In the genomic region with DNA sequence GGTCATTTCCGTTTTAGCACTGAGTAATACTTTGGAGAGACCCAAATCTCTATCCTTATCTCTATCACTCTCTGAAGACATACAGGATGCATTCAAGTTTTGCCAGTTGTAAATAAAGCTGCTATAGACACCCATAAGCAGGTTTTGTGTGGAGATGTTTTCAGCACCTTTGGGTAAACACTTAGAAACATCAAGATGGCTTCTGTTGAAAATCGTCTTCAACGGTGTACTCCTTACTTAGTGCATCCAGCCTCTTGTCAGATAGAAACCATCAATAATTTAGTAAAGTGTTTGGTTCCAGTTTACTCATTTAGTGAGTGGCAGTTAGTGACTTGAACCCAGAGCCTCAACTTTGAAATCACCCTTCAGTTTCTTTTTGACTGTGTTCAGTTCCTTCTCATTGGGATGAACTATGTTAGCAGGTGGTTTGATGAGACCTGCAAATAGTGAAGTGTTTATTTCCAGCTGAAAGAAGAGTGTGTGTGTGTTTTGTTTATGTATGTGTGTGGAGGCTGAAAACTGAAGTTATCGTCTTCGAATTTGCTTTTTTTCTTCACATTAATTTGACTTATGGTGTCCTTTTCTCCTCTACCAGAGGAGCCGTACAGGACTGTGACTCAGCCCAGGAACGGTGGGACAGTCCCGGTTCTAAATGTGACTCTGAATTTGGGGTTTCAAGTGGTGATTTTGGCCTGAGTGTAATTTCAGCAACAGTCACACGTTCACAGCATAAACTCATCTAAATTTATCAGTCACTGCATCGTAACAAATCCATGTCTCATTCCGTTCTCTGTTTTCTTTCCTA, we compare ENCODE assay signal across 28 mouse cellular contexts.
A peak's percentile ranks its signal among the peaks of the same experiment; 100 is the strongest.
DNase-seq lines count a peak whose midpoint lies in the region; ATAC-seq lines count a peak whose summit lies in the region.
"Had no signal": no experiment of that assay in that cellular context is flagged by ENCODE, and none has a peak within 500 bp of the region (broad histone marks: within the 10 kb centered on the region; RNA-seq: fewer than 3 reads in every experiment).

No protein-coding gene starts in this region.

- H3K27ac ChIP-seq in midbrain, embryonic 11.5 days (ENCODE audit: low read depth, low read length): no peak overlapping the region
- H3K27ac ChIP-seq: forebrain, embryonic 10.5 days; forebrain, embryonic 13.5 days; hindbrain, embryonic 10.5 days; hindbrain, embryonic 13.5 days had no signal

- WGBS in midbrain, embryonic 11.5 days: 92% methylated on average over 11 of the region's 11 CpGs

- no peak overlapping the region for H3K4me3 ChIP-seq in midbrain, embryonic 11.5 days (ENCODE audit: low read depth, low read length)
- H3K4me3 ChIP-seq: forebrain, embryonic 10.5 days; forebrain, embryonic 13.5 days; heart, embryonic 15.5 days; hindbrain, embryonic 10.5 days; hindbrain, embryonic 13.5 days had no signal

- peak; percentile 68 for ATAC-seq in CD4-positive, CD25-positive, alpha-beta regulatory T cell, adult 4 months
- no peak for ATAC-seq in midbrain, embryonic 11.5 days (ENCODE audit: low FRiP score)
- ATAC-seq: forebrain, embryonic 13.5 days; forebrain, embryonic 16.5 days; hindbrain, embryonic 16.5 days; intestine, postnatal 0 days had no signal

- no peaks in the 10 kb centered on the region for H3K36me3 ChIP-seq in midbrain, embryonic 11.5 days (ENCODE audit: control insufficient read depth, insufficient read depth, low read length)
- H3K36me3 ChIP-seq: forebrain, embryonic 10.5 days; heart, embryonic 15.5 days; hindbrain, embryonic 10.5 days; hindbrain, embryonic 13.5 days had no signal

- no peaks in the 10 kb centered on the region for H3K27me3 ChIP-seq in midbrain, embryonic 11.5 days (ENCODE audit: control insufficient read depth, insufficient read depth, low read length)
- H3K27me3 ChIP-seq: forebrain, embryonic 13.5 days; heart, embryonic 15.5 days; hindbrain, embryonic 13.5 days had no signal

- DNase-seq in 416B (ENCODE audit: low read depth): peak; percentile 39
- peak; percentile 88 for DNase-seq in A20 (ENCODE audit: low read depth, low spot score)
- DNase-seq in induced T-regulatory cell, adult 2 months (ENCODE audit: low read depth): peak; percentile 82
- no peak for DNase-seq in left cerebral cortex, postnatal 10 days (ENCODE audit: extremely low spot score in 1 of 2, low spot score in 2 of 2)
- no peak for DNase-seq in urinary bladder, adult 2 months (ENCODE audit: low spot score)
- no peak for DNase-seq in midbrain, embryonic 11.5 days (ENCODE audit: low spot score, missing footprints)
- DNase-seq: adrenal gland, postnatal 10 days; adrenal gland, postnatal 36 days; B cell, adult 2 months; cerebellum, adult 11 months; cerebellum, adult 2 months; cerebellum, adult 9-11 months; cerebellum, postnatal 36 days; gastrocnemius, postnatal 10 days; gastrocnemius, postnatal 36 days; heart, postnatal 10 days; heart, postnatal 36 days; kidney, adult 8-10 months had no signal

- no peaks in the 10 kb centered on the region for H3K4me1 ChIP-seq in midbrain, embryonic 11.5 days (ENCODE audit: control insufficient read depth, insufficient read depth, low read length)

- H3K9ac ChIP-seq in midbrain, embryonic 11.5 days (ENCODE audit: low read length): no peak overlapping the region
- H3K9ac ChIP-seq: forebrain, embryonic 13.5 days; heart, embryonic 15.5 days; hindbrain, embryonic 13.5 days had no signal

- no peaks in the 10 kb centered on the region for H3K9me3 ChIP-seq in midbrain, embryonic 11.5 days (ENCODE audit: control insufficient read depth, low read length)
- H3K9me3 ChIP-seq: forebrain, embryonic 10.5 days; forebrain, embryonic 13.5 days; heart, embryonic 15.5 days; hindbrain, embryonic 10.5 days; hindbrain, embryonic 13.5 days had no signal

- H3K4me2 ChIP-seq in midbrain, embryonic 11.5 days: no peak overlapping the region
- H3K4me2 ChIP-seq: forebrain, embryonic 13.5 days; heart, embryonic 11.5 days; heart, embryonic 15.5 days; hindbrain, embryonic 13.5 days had no signal

- intact Hi-C loops in left cerebral cortex, postnatal 10 days (cut with DNase I): no loop called here

Comparison
In these comparisons a context has a peak if more than half of its experiments do, and no peak if none do; other contexts are left out.
1. DNase-seq: peak in 416B (single experiment), A20 (single experiment) and induced T-regulatory cell, adult 2 months (single experiment); none in left cerebral cortex, postnatal 10 days (0 of 2), urinary bladder, adult 2 months (single experiment) and midbrain, embryonic 11.5 days (single experiment).